Mouse (Mus musculus): ENCODE data around the gene Adamts17.

- TF ChIP-seq CTCF (IDR thresholded peaks at IDR 0.05; ENCODE audit: control insufficient read depth, insufficient read depth, insufficient replicate concordance, low read depth, low read length) (no peak), POLR2A (IDR thresholded peaks at IDR 0.05; ENCODE audit: control insufficient read depth, low read depth, low read length) (no peak)
Observed at GRCm38 (mm10) chr7:66846582-66846981, 7.0 kb downstream of the Adamts17 start.
